Mouse (Mus musculus) embryonic facial prominence, embryonic 11.5 days (tissue): ENCODE measurements around the gene Mettl25. TPM values are rescaled to one million over a fixed set of nuclear protein-coding genes. Genes with fewer than 3 reads are reported as not detected.

Source experiments
- ATAC-seq: fragments of 200-750 bp; cut with Nextera tagmentation; replicated peaks from 2 replicates; pipeline ENCODE4 v1.8.0; 2017; ENCODE audit warnings: low read depth; ENCODE audit not compliant: insufficient number of reproducible peaks, low FRiP score, low TSS enrichment
- DNase-seq: peaks from one replicate; pipeline ENCODE4 v3.0.0-alpha.2; 2015; ENCODE audit warnings: low spot score
- H3K27ac ChIP-seq: fragments of 300-500 bp; sonication (generic); replicated peaks from 2 replicates; pipeline ENCODE4 v1.5.1; 2014; ENCODE audit warnings: mild to moderate bottlenecking, low read depth, low read length, control low read depth
- H3K27me3 ChIP-seq: fragments of 300-500 bp; sonication (generic); 2 replicates; pipeline ENCODE4 v1.6.1; 2014; ENCODE audit warnings: mild to moderate bottlenecking, low read length, moderate library complexity, mixed read lengths; ENCODE audit not compliant: control insufficient read depth, insufficient read depth
- H3K36me3 ChIP-seq: fragments of 300-500 bp; sonication (generic); replicated peaks from 2 replicates; pipeline ENCODE4 v1.6.1; 2014; ENCODE audit warnings: low read depth, mild to moderate bottlenecking, low read length, moderate library complexity, mixed read lengths; ENCODE audit not compliant: control insufficient read depth, insufficient read depth
- H3K4me1 ChIP-seq: fragments of 300-500 bp; sonication (generic); 2 replicates; pipeline ENCODE4 v1.6.1; 2014; ENCODE audit warnings: low read length, mixed read lengths; ENCODE audit not compliant: control insufficient read depth, insufficient read depth
- H3K4me2 ChIP-seq: fragments of 300-500 bp; sonication (generic); 2 replicates; pipeline ENCODE4 v1.6.1; 2014; ENCODE audit warnings: low read depth, mild to moderate bottlenecking, control low read depth, low read length, moderate library complexity
- H3K4me3 ChIP-seq: fragments of 300-500 bp; sonication (generic); 2 replicates; pipeline ENCODE4 v1.5.1; 2014; ENCODE audit warnings: low read depth, low read length, control low read depth
- H3K9ac ChIP-seq: fragments of 300-500 bp; sonication (generic); replicated peaks from 2 replicates; pipeline ENCODE4 v1.6.1; 2014; ENCODE audit warnings: mild to moderate bottlenecking, control low read depth, low read length
- H3K9me3 ChIP-seq: fragments of 300-500 bp; sonication (generic); replicated peaks from 2 replicates; pipeline ENCODE4 v1.6.1; 2016; ENCODE audit warnings: mild to moderate bottlenecking, low read length, inconsistent platforms, mixed read lengths; ENCODE audit not compliant: control insufficient read depth
- WGBS: fragments of 180-500 bp; shearing (Covaris S2); extraction: QIAGEN DNeasy Blood & Tissue Kit; methylation state at CpG from one replicate; pipeline ENCODE4 v1.1.7; 2014; 5-methylcytosine and 5-hydroxymethylcytosine counted together
- polyA plus RNA-seq: library from polyadenylated mRNA; unstranded; fragments of >200 nt; fragmentation: Nextera tagmentation; extraction: Ambion mirVana; gene quantifications from 2 replicates; pipeline ENCODE4 v1.2.1, GENCODE M21; 2014

Gene Mettl25
- polyA plus RNA-seq, 1 experiment from 2014 or later, result 16.7 TPM

DNA sequence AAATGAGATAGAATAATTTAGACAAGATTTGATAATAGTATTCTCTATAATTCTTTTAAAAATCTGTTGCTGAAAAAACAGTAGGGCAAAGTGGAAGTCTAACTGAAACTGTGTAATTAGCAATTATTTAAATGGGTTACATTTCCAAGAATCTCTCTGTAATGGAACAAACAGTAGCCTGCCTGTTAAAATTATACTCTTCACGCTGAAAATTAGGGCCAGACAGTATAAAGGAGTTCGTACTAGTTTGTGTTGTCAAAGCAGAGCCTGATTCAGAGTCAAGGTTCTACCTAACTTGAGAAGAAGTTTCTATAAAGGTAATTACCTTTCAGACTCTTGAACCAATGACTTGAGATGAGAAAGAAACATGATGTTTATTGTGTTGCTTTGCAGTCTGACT is 113.4 kb downstream of the Mettl25 start:
- Histone ChIP-seq H3K4me1 (no peaks in the 10 kb centered on the region), H3K4me2 (no peak overlapping the region), H3K4me3 (no peak overlapping the region), H3K9me3 (no peaks in the 10 kb centered on the region), H3K27ac (no peak overlapping the region), H3K27me3 (no peaks in the 10 kb centered on the region), H3K9ac (no peak overlapping the region), H3K36me3 (no peaks in the 10 kb centered on the region)
- WGBS, result 66% methylated on average over 2 of the region's 2 CpGs
- DNase-seq, result no peak
- no peak for ATAC-seq

DNA sequence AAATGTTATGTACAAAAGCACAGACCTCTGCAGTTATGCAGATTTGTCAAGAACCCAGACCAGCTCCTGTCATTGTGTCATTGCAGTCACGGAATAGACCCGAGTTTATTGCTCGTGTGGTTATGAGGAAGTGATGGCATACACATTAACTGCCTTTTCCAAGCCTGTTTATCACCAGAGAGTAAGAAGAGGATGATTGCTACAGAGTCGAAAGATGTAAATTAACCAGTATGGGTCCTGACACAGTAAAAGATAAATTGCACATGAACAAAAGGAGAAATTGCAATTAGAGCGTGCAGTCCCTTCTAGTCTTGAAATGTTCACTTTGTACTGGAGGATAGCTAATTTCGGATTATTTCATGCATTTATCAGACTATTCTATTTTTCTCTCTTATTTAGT is 113.8 kb downstream of the Mettl25 start:
- no peak overlapping the region for H3K4me2 ChIP-seq
- no peaks in the 10 kb centered on the region for H3K4me1 ChIP-seq
- H3K9me3 ChIP-seq, result no peaks in the 10 kb centered on the region
- no peak overlapping the region for H3K9ac ChIP-seq
- H3K27ac ChIP-seq, result no peak overlapping the region
- DNase-seq, result no peak
- no peak for ATAC-seq
- WGBS, result 79% methylated on average over 6 of the region's 6 CpGs
- H3K27me3 ChIP-seq, result no peaks in the 10 kb centered on the region
- no peak overlapping the region for H3K4me3 ChIP-seq
- no peaks in the 10 kb centered on the region for H3K36me3 ChIP-seq

DNA sequence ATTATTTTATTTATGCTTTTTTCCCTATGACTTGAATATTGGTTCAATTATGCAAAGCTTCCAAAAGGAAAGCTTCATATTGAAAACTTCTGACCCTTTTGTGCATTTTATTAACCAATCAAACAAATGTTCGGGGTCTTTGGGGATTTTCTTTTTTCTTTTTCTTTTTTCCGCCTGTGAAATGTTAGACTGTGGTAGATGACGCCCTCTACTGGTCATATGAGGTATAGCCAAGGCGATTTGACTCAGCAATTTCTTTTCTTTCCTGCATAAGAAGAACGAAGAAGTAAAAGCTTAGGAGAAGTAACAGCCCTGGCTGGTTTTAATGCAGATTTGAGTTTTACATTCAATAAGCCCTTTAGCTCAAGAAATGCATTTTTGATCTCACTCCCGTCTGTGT is 126.3 kb downstream of the Mettl25 start:
- H3K27me3 ChIP-seq, result no peaks in the 10 kb centered on the region
- no peak overlapping the region for H3K4me3 ChIP-seq
- no peaks in the 10 kb centered on the region for H3K9me3 ChIP-seq
- DNase-seq, result peak; percentile 86
- no peak overlapping the region for H3K4me2 ChIP-seq
- H3K27ac ChIP-seq, result no peak overlapping the region
- no peak for ATAC-seq
- H3K36me3 ChIP-seq, result no peaks in the 10 kb centered on the region
- no peaks in the 10 kb centered on the region for H3K4me1 ChIP-seq
- WGBS, result 15% methylated on average over 6 of the region's 6 CpGs
- no peak overlapping the region for H3K9ac ChIP-seq

DNA sequence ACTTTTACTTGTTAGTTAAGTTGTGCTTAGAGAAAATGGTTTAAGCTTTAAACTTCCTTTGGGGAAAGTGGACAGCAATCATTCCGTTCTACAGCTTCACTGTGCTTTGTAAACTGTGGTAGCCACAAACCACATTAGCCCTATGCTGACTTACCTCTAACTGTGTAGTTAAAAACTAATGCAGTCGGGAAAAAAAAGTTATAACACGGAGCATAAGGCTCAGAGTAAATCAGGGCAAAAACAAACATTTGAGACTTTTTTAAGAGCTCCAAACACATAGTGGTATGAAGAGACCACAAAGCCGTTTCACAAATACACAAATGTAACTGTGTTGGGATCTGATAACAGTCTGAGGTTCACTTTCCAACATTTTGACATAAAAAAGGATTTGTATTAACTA is 126.8 kb downstream of the Mettl25 start:
- DNase-seq (peak; percentile 7), ATAC-seq (no peak)
- 44% methylated on average over 4 of the region's 4 CpGs for WGBS
- Histone ChIP-seq H3K4me2 (no peak overlapping the region), H3K27me3 (no peaks in the 10 kb centered on the region), H3K9me3 (no peaks in the 10 kb centered on the region), H3K4me1 (no peaks in the 10 kb centered on the region), H3K4me3 (no peak overlapping the region), H3K9ac (no peak overlapping the region), H3K36me3 (no peaks in the 10 kb centered on the region), H3K27ac (no peak overlapping the region)

DNA sequence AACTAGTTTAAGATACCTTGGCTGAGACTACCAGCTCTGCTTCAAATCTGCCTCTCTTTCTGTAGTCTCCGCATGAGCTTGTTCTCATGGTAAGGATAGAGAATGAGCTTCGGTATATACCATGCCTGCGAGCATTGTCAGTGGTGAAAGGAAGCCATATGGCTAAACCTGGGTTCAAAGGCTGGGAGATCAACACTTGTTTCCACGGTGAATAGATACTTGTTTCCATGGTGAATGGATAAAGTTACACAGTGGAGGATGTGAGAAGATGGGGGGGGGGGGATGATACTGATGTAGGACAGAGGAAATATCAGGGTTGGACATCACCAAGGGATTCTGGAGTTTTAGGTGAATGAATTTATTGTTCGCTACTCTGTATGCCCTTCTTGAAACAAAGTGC is 128.0 kb downstream of the Mettl25 start:
- Histone ChIP-seq H3K36me3 (no peaks in the 10 kb centered on the region), H3K9me3 (no peaks in the 10 kb centered on the region), H3K27me3 (no peaks in the 10 kb centered on the region), H3K27ac (no peak overlapping the region), H3K4me1 (no peaks in the 10 kb centered on the region), H3K4me3 (no peak overlapping the region), H3K4me2 (no peak overlapping the region), H3K9ac (no peak overlapping the region)
- WGBS, result 67% methylated on average over 5 of the region's 5 CpGs
- DNase-seq (no peak), ATAC-seq (no peak)

Other genes starting within 250 kb of the Mettl25 start
- gene Ccdc59, start 313 bp downstream of the Mettl25 start, polyA plus RNA-seq, result 54.8 and 60.7 TPM in 2 replicates